Mouse (Mus musculus) cerebral cortex, adult 2 months (tissue): Measurements from ENCODE around the gene Mief2.

ENCODE experiments used
- WGBS: fragments of 180-500 bp; shearing (Covaris S2); methylation state at CpG from one replicate; pipeline ENCODE4 v1.1.7; 2018; 5-methylcytosine and 5-hydroxymethylcytosine counted together

Mief2 gene

GRCm38 (mm10) chr11:60728260-60728761 lies at the start of gene Mief2:
Mief2 (plus strand) TSS chr11:60728398.
- under 1% methylated on average over 44 of the region's 44 CpGs for WGBS

GRCm38 (mm10) chr11:60696165-60696564 lies 32.0 kb upstream of the Mief2 start:
- 85% methylated on average over 1 of the region's 1 CpGs for WGBS

GRCm38 (mm10) chr11:60697561-60697960 lies 30.6 kb upstream of the Mief2 start:
- WGBS, result 63% methylated on average over 2 of the region's 2 CpGs

GRCm38 (mm10) chr11:60698806-60699523 lies 29.2 kb upstream of the Mief2 start:
- WGBS, result 2% methylated on average over 22 of the region's 22 CpGs

GRCm38 (mm10) chr11:60699524-60700075 lies 28.6 kb upstream of the Mief2 start, which contains the start of gene Llgl1:
Llgl1 (plus strand) TSS chr11:60699723.
- under 1% methylated on average over 71 of the region's 73 CpGs for WGBS

GRCm38 (mm10) chr11:60700320-60701185 lies 27.6 kb upstream of the Mief2 start:
- WGBS, result 14% methylated on average over 12 of the region's 12 CpGs

GRCm38 (mm10) chr11:60701611-60702010 lies 26.6 kb upstream of the Mief2 start:
- 81% methylated on average over 3 of the region's 4 CpGs for WGBS

- 20% methylated on average over 4 of the region's 4 CpGs for WGBS
Observed at GRCm38 (mm10) chr11:60703131-60703530, 25.1 kb upstream of the Mief2 start.

- 93% methylated on average over 19 of the region's 19 CpGs for WGBS
Observed at GRCm38 (mm10) chr11:60704023-60704880, 23.9 kb upstream of the Mief2 start.

GRCm38 (mm10) chr11:60705255-60705654 lies 22.9 kb upstream of the Mief2 start:
- 91% methylated on average over 3 of the region's 3 CpGs for whole genome bisulfite sequencing

- 86% methylated on average over 7 of the region's 7 CpGs for WGBS
Observed at GRCm38 (mm10) chr11:60706076-60706475, 22.1 kb upstream of the Mief2 start.

GRCm38 (mm10) chr11:60706696-60707480 lies 21.3 kb upstream of the Mief2 start:
- 83% methylated on average over 14 of the region's 14 CpGs for WGBS

GRCm38 (mm10) chr11:60707672-60708071 lies 20.5 kb upstream of the Mief2 start:
- 49% methylated on average over 3 of the region's 3 CpGs for WGBS

- 93% methylated on average over 10 of the region's 10 CpGs for WGBS
Observed at GRCm38 (mm10) chr11:60708631-60709030, 19.6 kb upstream of the Mief2 start.

- 93% methylated on average over 45 of the region's 45 CpGs for WGBS
Observed at GRCm38 (mm10) chr11:60709481-60710465, 18.4 kb upstream of the Mief2 start.

- 93% methylated on average over 17 of the region's 17 CpGs for WGBS
Observed at GRCm38 (mm10) chr11:60711218-60711617, 17.0 kb upstream of the Mief2 start.

GRCm38 (mm10) chr11:60712040-60712439 lies 16.2 kb upstream of the Mief2 start:
- 91% methylated on average over 18 of the region's 18 CpGs for WGBS

- 87% methylated on average over 13 of the region's 13 CpGs for WGBS
Observed at GRCm38 (mm10) chr11:60712639-60713255, 15.5 kb upstream of the Mief2 start.

- 88% methylated on average over 5 of the region's 5 CpGs for WGBS
Observed at GRCm38 (mm10) chr11:60715833-60716232, 12.4 kb upstream of the Mief2 start.
